Mouse (Mus musculus) mouse trophoblast stem cell (cell line): ENCODE data around the gene Fkbp1a.

ENCODE experiments used
- in situ Hi-C, 2 experiments: fragments of 300-500 bp; cut with MseI, MboI; formaldehyde crosslinking; loops; 2 replicates in 1 of 2; 3 replicates in 1 of 2; pipeline ENCODE4 v1.15.1; 2025

The Fkbp1a gene

GRCm38 (mm10) chr2:151546571-151546970, 4.3 kb downstream of the Fkbp1a start:
- in situ Hi-C loops: no loop called here

DNA sequence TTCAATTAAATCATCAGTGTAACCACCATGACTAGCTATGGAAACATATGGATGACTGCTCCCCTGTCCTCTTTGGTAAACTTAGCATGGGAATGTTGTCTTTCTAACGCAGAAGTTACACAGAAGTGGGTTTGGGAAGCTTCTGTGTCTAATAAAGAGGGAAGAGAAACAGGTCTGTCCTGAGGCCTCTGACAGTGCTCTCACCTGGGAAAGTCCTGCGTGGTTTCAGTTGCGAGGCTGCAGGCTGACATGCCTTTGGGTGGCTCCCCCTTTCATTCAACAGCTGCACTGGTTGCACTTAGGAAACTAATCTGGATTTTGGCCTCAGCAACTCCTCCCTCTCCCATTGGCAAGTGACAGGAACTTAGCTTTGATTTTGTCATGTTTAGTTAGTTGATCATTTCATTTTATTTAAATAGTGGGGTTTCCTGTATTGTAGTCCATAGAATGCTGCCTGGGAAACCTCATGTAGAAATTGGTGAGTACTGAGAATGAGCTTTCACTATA, 7.4 kb downstream of the Fkbp1a start:
- in situ Hi-C loops: no loop called here

- in situ Hi-C loops: no loop called here
Measured at GRCm38 (mm10) chr2:151562930-151563921, 20.9 kb downstream of the Fkbp1a start.

- in situ Hi-C loops: no loop called here
Measured at GRCm38 (mm10) chr2:151564006-151564405, 21.7 kb downstream of the Fkbp1a start.

DNA sequence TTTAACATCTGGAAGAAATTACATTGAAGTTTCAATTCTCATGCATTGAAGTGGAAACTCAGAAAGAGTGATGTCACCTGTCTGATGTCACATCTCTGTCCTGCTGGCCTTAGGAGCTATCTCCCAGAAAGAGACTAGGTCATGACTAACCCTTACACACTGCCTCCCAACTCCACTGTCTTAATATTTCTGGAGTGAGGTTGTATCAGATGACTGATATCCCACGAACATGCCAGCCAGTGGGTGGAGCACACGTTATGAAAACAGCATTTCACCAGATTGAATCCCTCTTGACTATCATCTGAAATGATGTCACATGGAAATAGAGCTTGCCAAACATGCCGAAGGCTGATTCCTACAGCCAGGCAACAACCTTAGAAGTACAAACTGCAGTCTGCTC, 22.7 kb downstream of the Fkbp1a start:
- in situ Hi-C loops: no loop called here

DNA sequence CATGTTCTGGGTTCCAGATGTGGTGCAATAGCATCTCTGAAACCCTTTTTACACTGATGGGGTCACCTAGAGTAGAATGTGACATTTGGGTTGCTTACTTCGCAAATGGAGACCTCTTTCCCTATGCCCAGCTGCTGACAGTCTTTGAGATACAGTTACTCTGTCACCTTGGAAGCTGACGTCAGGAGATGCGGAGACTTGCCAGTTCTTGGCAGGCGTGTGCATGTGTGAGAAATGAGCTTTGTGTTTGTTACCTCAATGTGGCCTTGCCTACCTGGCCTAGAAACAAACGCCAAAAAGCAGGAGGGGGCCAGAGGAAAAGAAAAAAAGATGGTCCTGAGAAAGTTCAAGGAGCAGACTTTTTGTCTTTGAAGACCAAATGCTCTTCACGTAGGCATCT, 24.6 kb downstream of the Fkbp1a start:
- in situ Hi-C loops: no loop called here

GRCm38 (mm10) chr2:151569452-151569851, 27.2 kb downstream of the Fkbp1a start:
- in situ Hi-C loops: no loop called here

- in situ Hi-C loops: no loop called here
Measured at GRCm38 (mm10) chr2:151571873-151572700, 29.8 kb downstream of the Fkbp1a start, which contains the start of gene Sdcbp2. TSS of gene Sdcbp2 (plus strand) at chr2:151572622.

- in situ Hi-C loops: no loop called here
Measured at GRCm38 (mm10) chr2:151573667-151574066, 31.4 kb downstream of the Fkbp1a start.

DNA sequence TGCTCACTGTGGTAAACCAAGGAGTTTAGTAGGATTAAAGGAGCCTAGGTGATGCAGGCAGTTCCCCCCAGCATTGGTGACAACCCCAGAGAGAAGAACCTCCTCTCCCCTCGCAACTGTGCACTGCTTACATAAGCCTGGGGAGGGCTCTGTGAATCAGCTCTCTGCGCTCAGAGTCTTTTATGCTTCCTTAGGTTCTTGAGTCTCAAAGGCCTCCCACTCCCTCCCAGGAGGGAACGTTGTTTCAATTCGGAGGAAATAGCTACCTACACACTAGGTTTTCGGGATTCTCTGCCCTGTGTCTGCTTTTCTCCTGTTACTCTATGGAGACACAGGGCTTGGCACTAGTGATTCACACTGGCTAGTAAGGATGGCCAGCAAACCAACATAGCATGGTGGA, 32.3 kb downstream of the Fkbp1a start:
- in situ Hi-C loops: no loop called here

GRCm38 (mm10) chr2:151575119-151575698, 32.9 kb downstream of the Fkbp1a start:
- in situ Hi-C loops: no loop called here

DNA sequence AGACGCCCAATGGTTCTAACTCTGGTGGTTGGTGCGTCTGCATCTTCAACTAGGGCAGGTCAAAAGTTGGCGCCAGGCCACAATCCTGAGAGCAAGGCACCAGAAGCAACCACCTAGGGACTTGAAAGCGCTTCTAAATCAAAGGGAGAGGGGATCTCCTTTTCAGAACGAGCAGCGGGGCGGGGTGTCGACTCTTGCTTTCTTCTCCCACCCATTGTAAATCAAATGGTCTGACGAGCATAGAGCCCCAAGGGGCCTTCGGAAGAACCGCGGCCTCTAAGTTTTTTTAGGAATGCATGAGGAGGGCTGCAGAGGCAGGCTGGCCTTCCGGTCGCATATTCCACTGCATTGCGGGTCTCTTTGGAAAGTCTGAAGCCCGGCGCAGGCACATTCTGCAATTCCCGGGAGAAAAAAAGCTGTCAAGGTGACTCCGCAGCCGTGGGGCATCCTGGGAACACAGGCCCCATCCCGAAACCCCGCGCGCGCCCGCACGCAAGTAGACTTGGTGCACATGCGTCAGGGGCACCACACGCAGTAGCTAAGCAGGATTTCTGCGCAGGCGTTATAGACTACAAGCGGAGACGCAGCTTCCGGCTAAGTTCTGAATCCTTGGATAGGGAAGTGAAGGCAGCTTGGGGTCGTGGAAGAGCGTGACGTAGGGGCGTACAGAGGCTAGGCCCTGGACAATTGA, 33.6 kb downstream of the Fkbp1a start:
- in situ Hi-C loops: no loop called here

GRCm38 (mm10) chr2:151579183-151579582, 36.9 kb downstream of the Fkbp1a start:
- in situ Hi-C loops: no loop called here

GRCm38 (mm10) chr2:151580945-151581344, 38.7 kb downstream of the Fkbp1a start:
- in situ Hi-C loops: no loop called here

DNA sequence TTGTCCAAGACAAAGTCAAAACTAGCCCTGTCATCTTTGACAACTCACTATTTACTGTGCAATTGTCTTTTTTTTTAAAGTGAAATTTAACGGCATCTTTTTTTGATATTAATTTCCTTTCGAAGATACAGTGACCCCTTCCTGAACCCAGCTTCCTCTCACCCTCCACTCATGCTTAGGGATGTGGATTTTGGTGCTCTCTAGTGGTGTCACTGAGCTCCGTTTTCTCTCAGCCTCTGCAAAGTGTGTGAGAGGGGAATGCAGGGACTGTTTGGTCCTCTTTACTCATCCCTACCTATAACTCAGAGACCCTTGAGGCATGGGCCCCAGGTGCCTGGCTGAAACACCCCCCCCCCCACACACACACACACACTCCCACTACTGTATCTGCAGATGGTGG, 43.7 kb downstream of the Fkbp1a start:
- in situ Hi-C loops: no loop called here

DNA sequence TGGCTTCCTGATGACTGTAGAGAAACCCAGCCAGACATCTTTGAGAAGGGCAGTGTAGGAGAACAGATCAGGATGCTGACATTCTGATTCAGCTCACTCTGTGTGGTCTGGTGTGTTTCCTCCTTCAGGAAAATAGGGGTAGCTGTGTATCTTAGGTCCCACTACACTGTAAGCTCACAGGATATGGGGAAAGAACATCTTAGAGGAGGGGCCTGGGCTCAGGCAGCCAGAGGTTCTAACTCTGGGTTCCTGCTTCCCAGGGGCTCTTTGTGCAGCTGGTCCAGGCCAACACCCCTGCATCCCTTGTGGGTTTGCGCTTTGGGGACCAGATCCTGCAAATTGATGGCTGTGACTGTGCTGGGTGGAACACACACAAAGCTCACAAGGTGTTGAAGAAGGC, 44.5 kb downstream of the Fkbp1a start:
- in situ Hi-C loops: no loop called here

- in situ Hi-C loops: no loop called here
Measured at GRCm38 (mm10) chr2:151587306-151587705, 45.0 kb downstream of the Fkbp1a start.

- in situ Hi-C loops: no loop called here
Measured at GRCm38 (mm10) chr2:151598068-151598467, 55.8 kb downstream of the Fkbp1a start.

DNA sequence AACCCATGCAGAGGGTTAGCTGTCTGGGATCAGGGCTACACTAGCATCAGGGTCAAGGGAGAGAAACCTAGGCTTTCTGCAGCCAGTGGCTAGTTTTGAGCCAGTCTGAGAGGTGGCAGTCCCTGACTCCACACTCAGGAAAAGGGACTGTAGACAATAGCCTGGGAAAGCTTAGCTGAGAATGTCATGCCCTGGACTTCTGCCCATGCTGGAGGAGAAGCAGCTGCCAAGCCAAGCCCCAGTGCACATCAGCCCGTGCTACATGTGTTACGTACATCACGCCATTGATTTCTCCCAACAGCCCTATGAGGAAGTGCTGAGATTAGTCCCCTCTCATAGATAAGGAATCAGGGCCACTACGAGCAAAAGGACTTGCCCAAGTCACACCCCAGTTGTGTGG, 59.8 kb downstream of the Fkbp1a start:
- in situ Hi-C loops: no loop called here

DNA sequence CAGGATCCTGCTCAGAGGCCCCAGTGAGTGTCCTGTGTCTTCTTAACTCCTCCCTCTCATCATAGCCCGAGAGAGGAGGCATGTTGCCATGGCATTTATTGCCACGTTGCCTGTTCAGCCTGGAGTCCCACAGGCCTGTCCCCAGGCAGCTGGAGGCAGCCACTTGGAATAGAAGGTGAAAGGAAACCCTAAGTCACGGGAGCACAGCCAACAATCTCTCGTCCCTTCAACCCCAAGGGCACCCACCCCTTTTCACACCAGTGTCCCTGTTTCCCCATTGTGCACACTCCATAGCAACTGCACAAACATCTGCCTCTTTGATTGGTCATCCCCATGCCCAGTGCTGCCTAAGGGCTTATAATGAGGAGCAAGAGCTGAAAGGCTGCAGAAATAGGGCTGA, 61.3 kb downstream of the Fkbp1a start:
- in situ Hi-C loops: no loop called here

DNA sequence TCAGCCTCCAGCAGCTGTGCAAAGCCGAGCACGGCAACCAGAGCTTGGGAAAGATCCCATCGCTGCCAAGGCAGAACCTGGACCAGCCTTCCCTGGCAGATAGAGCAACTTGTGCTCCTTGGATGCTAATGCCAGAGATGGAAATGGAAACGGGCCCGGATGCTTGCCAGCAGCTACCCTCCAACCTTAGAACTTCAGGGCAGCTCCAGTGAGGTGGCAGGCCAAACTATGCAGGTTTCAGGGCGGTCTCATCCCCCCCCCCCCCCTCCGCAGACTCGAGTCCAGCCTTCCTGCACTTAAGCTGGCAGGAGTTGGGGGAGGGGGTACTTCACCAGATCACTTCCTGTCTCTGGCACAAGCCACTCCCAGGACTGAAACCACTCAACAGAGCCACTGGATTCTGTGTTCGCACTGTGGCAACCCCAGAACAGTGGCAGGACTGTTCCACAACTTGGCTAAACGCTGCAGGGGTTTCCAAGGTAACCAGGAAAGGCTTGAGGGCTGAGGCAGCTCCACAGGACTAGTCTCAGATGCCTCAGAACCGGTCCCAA, 63.2 kb downstream of the Fkbp1a start:
- in situ Hi-C loops: no loop called here
